Mouse (Mus musculus) midbrain, postnatal 0 days (tissue): ENCODE data around the gene Olfr480. TPM values are rescaled to one million over a fixed set of nuclear protein-coding genes. Genes with fewer than 3 reads are reported as not detected.
A peak's percentile ranks its signal among the peaks of the same experiment; 100 is the strongest.

Experiments used
- ATAC-seq: fragments of 200-750 bp; cut with Nextera tagmentation; 2 replicates; pipeline ENCODE4 v1.8.0; 2017; ENCODE audit warnings: moderate number of reproducible peaks, mild to moderate bottlenecking, moderate TSS enrichment, moderate library complexity; ENCODE audit not compliant: low FRiP score
- DNase-seq: peaks from one replicate; pipeline ENCODE4 v3.0.0-alpha.2; 2015; ENCODE audit warnings: low spot score
- H3K27ac ChIP-seq: fragments of 300-500 bp; sonication (generic); 2 replicates; pipeline ENCODE4 v1.5.1; 2014; ENCODE audit warnings: low read depth, mild to moderate bottlenecking, low read length, mixed read lengths
- H3K27me3 ChIP-seq: fragments of 300-500 bp; sonication (generic); 2 replicates; pipeline ENCODE4 v1.6.1; 2014; ENCODE audit warnings: low read length, control low read depth, mixed read lengths; ENCODE audit not compliant: insufficient read depth
- H3K36me3 ChIP-seq: fragments of 300-500 bp; sonication (generic); 2 replicates; pipeline ENCODE4 v1.6.1; 2014; ENCODE audit warnings: low read length, control low read depth, mixed read lengths; ENCODE audit not compliant: insufficient read depth
- H3K4me1 ChIP-seq: fragments of 300-500 bp; sonication (generic); 2 replicates; pipeline ENCODE4 v1.6.1; 2014; ENCODE audit warnings: mild to moderate bottlenecking, control low read depth, antibody characterized with exemption, low read length, mixed read lengths; ENCODE audit not compliant: insufficient read depth
- H3K4me2 ChIP-seq: fragments of 300-500 bp; sonication (generic); 2 replicates; pipeline ENCODE4 v1.6.1; 2014; ENCODE audit warnings: low read depth, mild to moderate bottlenecking, low read length, mixed read lengths; ENCODE audit not compliant: poor library complexity, severe bottlenecking
- H3K4me3 ChIP-seq: fragments of 300-500 bp; sonication (generic); 2 replicates; pipeline ENCODE4 v1.5.1; 2014; ENCODE audit warnings: low read depth, mild to moderate bottlenecking, low read length, moderate library complexity
- H3K9ac ChIP-seq: fragments of 300-500 bp; sonication (generic); replicated peaks from 2 replicates; pipeline ENCODE4 v1.6.1; 2014; ENCODE audit warnings: mild to moderate bottlenecking, low read length, moderate library complexity, mixed read lengths; ENCODE audit not compliant: poor library complexity, severe bottlenecking
- H3K9me3 ChIP-seq: fragments of 300-500 bp; sonication (generic); 2 replicates; pipeline ENCODE4 v1.6.1; 2016; ENCODE audit warnings: low read length, control low read depth
- CTCF ChIP-seq: IDR thresholded peaks from 2 replicates; pipeline ENCODE4 v1.5.1; 2016; ENCODE audit warnings: antibody characterized with exemption, mild to moderate bottlenecking
- WGBS: fragments of 180-500 bp; shearing (Covaris S2); extraction: QIAGEN DNeasy Blood & Tissue Kit; methylation state at CpG from one replicate; pipeline ENCODE4 v1.1.7; 2014; 5-methylcytosine and 5-hydroxymethylcytosine counted together
- polyA plus RNA-seq: library from polyadenylated mRNA; unstranded; fragments of >200 nt; fragmentation: Nextera tagmentation; extraction: Ambion mirVana; gene quantifications from 2 replicates; pipeline ENCODE4 v1.2.1, GENCODE M21; 2015
- total RNA-seq: library from RNA; depleted of rRNA; stranded (reverse); fragments of >200 nt; gene quantifications from 2 replicates; pipeline ENCODE4 v1.2.3, GENCODE M21; 2014; rRNA removed

Olfr480 gene
- total RNA-seq (not detected in 2 replicates), polyA plus RNA-seq (not detected in 2 replicates)

DNA sequence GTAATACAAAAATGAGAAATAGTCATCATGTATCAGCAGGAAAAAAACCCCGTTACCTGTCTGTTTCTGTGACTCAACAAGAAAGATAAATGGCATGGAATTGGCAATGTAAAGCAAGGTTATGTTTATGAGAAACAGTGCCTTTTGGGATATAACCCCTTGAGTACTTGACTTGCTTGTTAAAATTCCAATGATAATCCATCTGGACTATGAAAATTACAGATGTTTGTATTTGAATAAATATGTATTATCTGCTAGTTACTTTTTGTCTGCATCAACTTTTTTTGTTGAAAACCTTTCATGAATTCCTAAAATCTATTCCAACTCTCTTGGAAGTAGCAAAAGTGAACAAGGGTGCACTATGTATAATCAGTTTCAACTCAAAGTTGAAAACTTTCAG lies at the start of gene Olfr480:
TSS of gene Olfr480 (minus strand) at position 101 of the 400 bp plus-strand sequence.
- no peaks in the 10 kb centered on the region for H3K27me3 ChIP-seq
- H3K36me3 ChIP-seq, result no peaks in the 10 kb centered on the region
- no peaks in the 10 kb centered on the region for H3K4me1 ChIP-seq
- H3K4me2 ChIP-seq, result no peak within 1 kb of the TSS
- no peak for DNase-seq
- H3K9me3 ChIP-seq, result no peaks in the 10 kb centered on the region
- H3K27ac ChIP-seq, result no peak within 1 kb of the TSS
- no peak for TF ChIP-seq CTCF
- H3K4me3 ChIP-seq, result no peak within 1 kb of the TSS
- H3K9ac ChIP-seq, result no peak within 1 kb of the TSS
- ATAC-seq, result no peak
- 89% methylated on average over 1 of the region's 1 CpGs for WGBS

DNA sequence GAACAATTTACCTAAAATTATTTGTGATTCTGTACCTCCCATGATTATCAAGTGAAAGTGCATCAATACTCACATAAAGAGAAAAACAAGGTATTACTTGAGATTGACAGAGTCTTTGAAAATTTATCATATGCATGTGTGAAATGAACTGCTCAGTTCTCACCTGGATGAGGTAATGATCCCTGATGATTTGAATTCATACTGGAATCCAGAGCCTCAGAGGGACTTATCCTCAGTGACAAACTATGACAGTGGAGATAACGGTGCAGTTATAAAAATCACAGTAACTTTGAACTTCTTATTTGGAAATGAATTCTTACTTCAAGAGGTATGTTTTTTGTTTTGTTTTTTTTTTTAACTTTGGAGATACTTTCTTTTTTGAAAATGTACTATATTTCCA lies 33.4 kb upstream of the Olfr480 start, which contains the start of gene Olfr483:
TSS of gene Olfr483 (plus strand) at position 301 of the 400 bp plus-strand sequence.
- ATAC-seq (no peak), DNase-seq (no peak)
- Histone ChIP-seq H3K9ac (no peak within 1 kb of the TSS), H3K4me3 (no peak within 1 kb of the TSS), H3K27ac (no peak within 1 kb of the TSS), H3K36me3 (no peaks in the 10 kb centered on the region), H3K9me3 (no peaks in the 10 kb centered on the region), H3K27me3 (no peaks in the 10 kb centered on the region), H3K4me2 (no peak within 1 kb of the TSS), H3K4me1 (no peaks in the 10 kb centered on the region)
- 91% methylated on average over 1 of the region's 1 CpGs for WGBS
- TF ChIP-seq CTCF, result no peak

DNA sequence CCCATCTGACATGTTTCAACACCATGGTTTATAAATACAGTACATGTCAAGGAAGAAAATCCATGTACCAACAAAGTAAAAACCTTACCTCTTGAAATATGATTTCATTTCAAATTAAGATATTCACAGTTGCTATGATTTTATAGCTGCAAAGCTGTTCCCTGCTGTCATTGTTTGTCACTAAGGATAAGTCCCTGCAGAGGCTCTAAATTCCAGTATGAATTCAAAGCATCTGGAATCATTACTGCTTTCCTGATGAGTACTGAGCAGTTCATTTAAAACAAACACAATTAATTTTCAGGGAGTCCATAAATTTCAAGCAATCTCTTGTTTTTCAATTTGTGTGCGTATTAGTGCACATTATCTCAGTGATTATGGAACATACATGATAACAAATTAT lies 30.3 kb upstream of the Olfr480 start, which contains the start of gene Olfr482:
TSS of gene Olfr482 (minus strand) at position 101 of the 400 bp plus-strand sequence.
- Histone ChIP-seq H3K4me3 (no peak within 1 kb of the TSS), H3K4me2 (no peak within 1 kb of the TSS), H3K27me3 (no peaks in the 10 kb centered on the region), H3K36me3 (no peaks in the 10 kb centered on the region), H3K27ac (no peak within 1 kb of the TSS), H3K4me1 (no peaks in the 10 kb centered on the region), H3K9ac (no peak within 1 kb of the TSS), H3K9me3 (no peaks in the 10 kb centered on the region)
- WGBS, result 81% methylated on average over 1 of the region's 1 CpGs
- no peak for TF ChIP-seq CTCF
- DNase-seq (peak; percentile 1), ATAC-seq (no peak)

DNA sequence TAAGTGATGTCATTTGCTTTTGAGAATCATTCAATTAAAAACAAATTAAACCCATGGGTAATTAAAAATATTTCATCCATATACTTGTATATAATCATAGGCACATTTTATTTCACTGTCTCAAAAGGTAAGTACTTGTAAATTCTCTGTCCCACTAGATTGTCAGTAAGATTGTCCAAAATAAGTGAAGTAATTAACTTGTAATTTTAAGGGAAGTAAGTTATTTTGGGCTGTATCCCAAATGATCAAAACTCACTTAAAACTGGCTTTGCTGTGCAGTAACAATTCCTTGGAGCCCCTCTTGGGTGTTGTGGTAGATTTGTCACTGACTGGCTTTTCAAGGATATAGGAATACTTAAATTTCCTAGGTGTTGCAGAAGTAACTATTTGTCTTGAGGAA lies 12.4 kb upstream of the Olfr480 start, which contains the start of gene Olfr481:
TSS of gene Olfr481 (plus strand) at position 301 of the 400 bp plus-strand sequence.
- H3K27ac ChIP-seq, result no peak within 1 kb of the TSS
- no peaks in the 10 kb centered on the region for H3K4me1 ChIP-seq
- DNase-seq, result no peak
- H3K4me2 ChIP-seq, result no peak within 1 kb of the TSS
- TF ChIP-seq CTCF, result no peak
- no peak for ATAC-seq
- H3K9me3 ChIP-seq, result no peaks in the 10 kb centered on the region
- no peak within 1 kb of the TSS for H3K9ac ChIP-seq
- H3K4me3 ChIP-seq, result no peak within 1 kb of the TSS
- no peaks in the 10 kb centered on the region for H3K27me3 ChIP-seq
- H3K36me3 ChIP-seq, result no peaks in the 10 kb centered on the region

DNA sequence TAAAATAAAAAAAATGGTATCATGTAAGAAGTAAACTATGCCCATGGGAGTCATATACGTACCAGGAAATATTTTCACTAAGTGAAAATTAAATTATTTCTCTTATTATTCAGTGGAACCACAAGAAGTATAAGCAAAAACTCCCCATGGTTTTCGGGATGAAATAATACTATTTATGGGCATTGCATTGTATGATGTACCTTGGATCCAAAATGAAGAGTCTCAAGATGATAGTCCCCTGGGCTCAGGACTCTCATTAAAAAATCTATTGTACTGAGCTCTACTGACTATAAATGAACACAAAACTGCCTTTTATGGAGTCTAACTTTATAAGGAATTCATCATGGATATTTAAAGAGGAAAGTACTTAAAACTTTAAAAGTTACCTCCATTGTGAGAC lies 16.8 kb downstream of the Olfr480 start, which contains the start of gene Olfr479:
TSS of gene Olfr479 (plus strand) at position 301 of the 400 bp plus-strand sequence.
- ATAC-seq (no peak), DNase-seq (no peak)
- Histone ChIP-seq H3K36me3 (no peaks in the 10 kb centered on the region), H3K4me2 (no peak within 1 kb of the TSS), H3K4me1 (no peaks in the 10 kb centered on the region), H3K27ac (no peak within 1 kb of the TSS), H3K9ac (no peak within 1 kb of the TSS), H3K27me3 (no peaks in the 10 kb centered on the region), H3K9me3 (no peaks in the 10 kb centered on the region), H3K4me3 (no peak within 1 kb of the TSS)
- 91% methylated on average over 2 of the region's 2 CpGs for WGBS
- TF ChIP-seq CTCF, result no peak

DNA sequence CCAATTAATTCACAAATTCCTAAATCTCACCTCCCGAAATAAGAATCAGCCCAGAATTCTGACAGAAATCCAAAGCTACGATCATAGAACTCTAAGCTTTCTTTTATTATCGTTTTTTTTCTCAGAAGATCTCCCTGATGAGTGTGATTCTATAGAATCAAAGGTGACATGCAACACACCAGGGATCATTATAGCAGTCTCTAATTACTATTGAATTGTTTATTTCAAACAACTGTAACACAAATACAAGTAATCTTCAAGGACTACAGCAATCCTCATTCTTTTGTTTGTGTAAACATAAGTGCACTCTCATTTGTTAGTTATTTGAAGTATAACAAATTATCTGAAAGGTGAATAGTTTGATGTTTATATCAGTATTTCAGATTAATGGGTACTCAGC lies 33.3 kb downstream of the Olfr480 start, which contains the start of gene Olfr478:
TSS of gene Olfr478 (minus strand) at position 101 of the 400 bp plus-strand sequence.
- no peak within 1 kb of the TSS for H3K4me2 ChIP-seq
- 80% methylated on average over 3 of the region's 3 CpGs for WGBS
- H3K36me3 ChIP-seq, result no peaks in the 10 kb centered on the region
- no peak within 1 kb of the TSS for H3K27ac ChIP-seq
- no peak for TF ChIP-seq CTCF
- H3K4me1 ChIP-seq, result no peaks in the 10 kb centered on the region
- H3K4me3 ChIP-seq, result no peak within 1 kb of the TSS
- no peaks in the 10 kb centered on the region for H3K9me3 ChIP-seq
- DNase-seq (no peak), ATAC-seq (no peak)
- H3K9ac ChIP-seq, result no peak within 1 kb of the TSS
- no peaks in the 10 kb centered on the region for H3K27me3 ChIP-seq

Other genes starting within 250 kb of the Olfr480 start
- gene Olfr469, start 241.8 kb downstream of the Olfr480 start, total RNA-seq, result not detected in 2 replicates
- not detected in 2 replicates for gene Olfr469, start 241.8 kb downstream of the Olfr480 start, polyA plus RNA-seq
- not detected in 2 replicates for gene Olfr470, start 219.9 kb downstream of the Olfr480 start, total RNA-seq
- gene Olfr470, start 219.9 kb downstream of the Olfr480 start, polyA plus RNA-seq, result not detected in 2 replicates
- not detected in 2 replicates for gene Olfr472, start 169.4 kb downstream of the Olfr480 start, total RNA-seq
- gene Olfr472, start 169.4 kb downstream of the Olfr480 start, polyA plus RNA-seq, result not detected in 2 replicates
- gene Olfr473, start 136.9 kb downstream of the Olfr480 start, total RNA-seq, result not detected in 2 replicates
- gene Olfr473, start 136.9 kb downstream of the Olfr480 start, polyA plus RNA-seq, result not detected in 2 replicates
- gene Olfr474, start 112.7 kb downstream of the Olfr480 start, total RNA-seq, result not detected in 2 replicates
- not detected in 2 replicates for gene Olfr474, start 112.7 kb downstream of the Olfr480 start, polyA plus RNA-seq
- not detected in 2 replicates for gene Olfr476, start 102.5 kb downstream of the Olfr480 start, total RNA-seq
- gene Olfr476, start 102.5 kb downstream of the Olfr480 start, polyA plus RNA-seq, result not detected in 2 replicates
- gene Olfr477, start 80.7 kb downstream of the Olfr480 start, total RNA-seq, result not detected in 2 replicates
- gene Olfr477, start 80.7 kb downstream of the Olfr480 start, polyA plus RNA-seq, result not detected in 2 replicates
- gene Olfr478, start 33.4 kb downstream of the Olfr480 start, total RNA-seq, result not detected in 2 replicates
- gene Olfr478, start 33.4 kb downstream of the Olfr480 start, polyA plus RNA-seq, result not detected in 2 replicates
- not detected in 2 replicates for gene Olfr479, start 16.7 kb downstream of the Olfr480 start, total RNA-seq
- not detected in 2 replicates for gene Olfr479, start 16.7 kb downstream of the Olfr480 start, polyA plus RNA-seq
- not detected in 2 replicates for gene Olfr481, start 12.5 kb upstream of the Olfr480 start, total RNA-seq
- not detected in 2 replicates for gene Olfr481, start 12.5 kb upstream of the Olfr480 start, polyA plus RNA-seq
- not detected in 2 replicates for gene Olfr482, start 30.2 kb upstream of the Olfr480 start, total RNA-seq
- gene Olfr482, start 30.2 kb upstream of the Olfr480 start, polyA plus RNA-seq, result 0.11 TPM in 1 of 2 replicates, not detected in the other
- not detected in 2 replicates for gene Olfr483, start 33.5 kb upstream of the Olfr480 start, total RNA-seq
- not detected in 2 replicates for gene Olfr483, start 33.5 kb upstream of the Olfr480 start, polyA plus RNA-seq
- not detected in 2 replicates for gene Olfr484, start 60.1 kb upstream of the Olfr480 start, total RNA-seq
- gene Olfr484, start 60.1 kb upstream of the Olfr480 start, polyA plus RNA-seq, result not detected in 2 replicates
- gene Olfr485, start 92.5 kb upstream of the Olfr480 start, total RNA-seq, result not detected in 2 replicates
- not detected in 2 replicates for gene Olfr485, start 92.5 kb upstream of the Olfr480 start, polyA plus RNA-seq
- gene Olfr486, start 105.4 kb upstream of the Olfr480 start, total RNA-seq, result not detected in 2 replicates
- not detected in 2 replicates for gene Olfr486, start 105.4 kb upstream of the Olfr480 start, polyA plus RNA-seq
- not detected in 2 replicates for gene Olfr487, start 147.3 kb upstream of the Olfr480 start, total RNA-seq
- not detected in 2 replicates for gene Olfr487, start 147.3 kb upstream of the Olfr480 start, polyA plus RNA-seq
- gene Olfr488, start 191.0 kb upstream of the Olfr480 start, total RNA-seq, result not detected in 2 replicates
- gene Olfr488, start 191.0 kb upstream of the Olfr480 start, polyA plus RNA-seq, result not detected in 2 replicates
- not detected in 2 replicates for gene Olfr490, start 221.6 kb upstream of the Olfr480 start, total RNA-seq
- gene Olfr490, start 221.6 kb upstream of the Olfr480 start, polyA plus RNA-seq, result not detected in 2 replicates
- gene Olfr491, start 246.1 kb upstream of the Olfr480 start, total RNA-seq, result not detected in 2 replicates
- gene Olfr491, start 246.1 kb upstream of the Olfr480 start, polyA plus RNA-seq, result not detected in 2 replicates